Mouse (Mus musculus) ES-Bruce4 (cell line): ENCODE measurements at regions not wholly inside any gene's neighbourhood (a gene's known extent, or its start where the extent isn't known, plus 50 kb on each side); places are given as distances from the start of the nearest gene placed in this dataset.

Source experiments
- CTCF ChIP-seq: IDR thresholded peaks from one replicate; pipeline ENCODE4 v1.8.1; 2011; ENCODE audit warnings: low read depth, low read length
- EP300 ChIP-seq: IDR thresholded peaks from 2 replicates; pipeline ENCODE4 v1.6.1; 2011; ENCODE audit warnings: low read depth, low read length; ENCODE audit not compliant: insufficient read depth

DNA sequence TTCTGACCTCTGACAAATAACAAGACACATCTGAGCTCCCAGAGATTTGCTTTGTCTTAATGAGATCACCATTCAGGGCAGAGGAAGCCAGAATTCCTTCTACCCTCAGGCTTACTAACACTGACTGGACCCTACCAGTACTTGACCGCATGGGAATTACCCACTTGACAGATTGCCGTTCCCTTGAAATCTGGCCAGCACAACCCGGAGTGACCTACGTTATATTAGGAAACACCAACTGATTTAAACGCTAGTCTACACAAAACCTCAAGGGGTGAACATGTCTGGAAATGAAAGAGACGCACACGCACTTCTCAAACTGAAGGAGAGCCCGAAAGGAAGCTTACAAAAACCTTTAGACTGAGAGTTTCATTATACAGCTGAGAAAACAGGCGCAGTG, 69.8 kb upstream of the Foxn2 start:
- TF ChIP-seq CTCF: no peak
- TF ChIP-seq EP300: no peak
